Mouse (Mus musculus) ES-Bruce4 (cell line): ENCODE measurements around the gene Plod1.

Experiments
- CTCF ChIP-seq: IDR thresholded peaks from one replicate; pipeline ENCODE4 v1.8.1; 2011; ENCODE audit warnings: low read depth, low read length
- EP300 ChIP-seq: IDR thresholded peaks from 2 replicates; pipeline ENCODE4 v1.6.1; 2011; ENCODE audit warnings: low read depth, low read length; ENCODE audit not compliant: insufficient read depth

- TF ChIP-seq CTCF, result no peak
- TF ChIP-seq EP300, result no peak
Observed at GRCm38 (mm10) chr4:147865651-147866050, 70.9 kb downstream of the Plod1 start.
